Mouse (Mus musculus) ES-CJ7 (cell line): ENCODE data around the gene Cfd.

Experiments used
- DNase-seq: peaks from one replicate; pipeline ENCODE4 v3.0.0; 2011; ENCODE audit warnings: low read depth, low spot score

The Cfd gene

GRCm38 (mm10) chr10:79890670-79891069 is at the start of gene Cfd:
Gene Cfd (plus strand): TSS chr10:79890853.
- no peak for DNase-seq

GRCm38 (mm10) chr10:79842322-79842721 is 48.3 kb upstream of the Cfd start:
- no peak for DNase-seq

DNA sequence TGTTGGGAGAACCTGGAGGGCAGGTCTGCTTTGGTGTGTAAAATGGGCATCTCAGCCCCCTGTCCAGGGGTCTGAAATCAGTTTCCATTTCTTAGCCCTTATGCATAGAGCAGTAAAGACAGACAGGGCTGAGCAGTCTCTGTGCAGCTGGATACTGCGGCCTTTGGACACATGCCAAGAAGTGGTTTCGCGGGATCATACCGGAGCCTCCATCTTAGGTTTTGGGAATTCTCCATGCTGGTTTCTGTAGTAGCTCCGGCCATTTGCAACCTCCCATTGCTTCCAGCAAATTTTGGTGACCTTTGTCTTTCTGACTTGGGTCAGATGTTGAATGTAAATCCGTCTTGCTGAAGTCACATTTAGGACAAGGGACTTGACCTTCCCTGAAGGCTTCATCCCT is 47.2 kb upstream of the Cfd start:
- DNase-seq: no peak

DNA sequence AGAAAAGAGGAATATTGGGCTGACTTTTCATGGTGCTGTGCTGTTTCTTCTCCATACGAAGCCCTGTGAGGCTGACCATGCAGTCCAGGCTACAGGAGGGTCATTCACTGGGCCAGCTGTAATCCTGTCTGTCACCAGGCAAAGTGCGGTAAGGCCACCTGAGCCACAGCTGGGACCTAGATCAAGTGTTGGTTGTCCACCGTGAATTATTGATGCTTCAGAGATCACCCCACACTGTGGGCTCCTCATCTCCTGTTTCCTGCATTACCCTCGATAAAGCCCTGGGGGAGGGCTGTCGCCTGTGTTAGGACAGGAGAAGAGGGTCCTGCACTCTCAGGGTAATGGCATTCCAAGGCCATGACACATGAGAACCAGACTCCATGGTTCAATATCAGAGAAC is 44.1 kb upstream of the Cfd start:
- no peak for DNase-seq

GRCm38 (mm10) chr10:79849941-79850628 is 40.6 kb upstream of the Cfd start:
- DNase-seq: no peak

DNA sequence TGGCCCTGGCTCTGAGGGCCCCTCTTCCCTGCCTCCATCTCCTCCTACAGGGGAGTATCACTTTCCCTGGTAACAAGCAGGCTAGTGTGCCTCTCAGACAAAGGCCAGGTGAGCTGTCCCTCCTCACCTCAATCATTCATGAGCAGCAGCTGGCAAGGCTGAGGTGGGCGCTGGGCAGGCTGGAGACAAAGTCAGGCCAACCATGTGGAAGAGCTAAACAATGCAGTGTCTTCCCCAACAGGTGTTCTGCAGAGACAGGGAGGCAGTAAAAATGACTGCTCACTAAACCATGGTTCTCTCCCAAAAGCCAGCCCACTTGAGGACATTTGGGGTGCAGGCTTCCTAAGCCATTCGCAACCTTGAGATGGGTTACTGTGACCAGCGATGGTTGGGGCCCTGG is 39.0 kb upstream of the Cfd start:
- DNase-seq: no peak

GRCm38 (mm10) chr10:79852107-79852789 is 38.4 kb upstream of the Cfd start:
- DNase-seq: no peak

DNA sequence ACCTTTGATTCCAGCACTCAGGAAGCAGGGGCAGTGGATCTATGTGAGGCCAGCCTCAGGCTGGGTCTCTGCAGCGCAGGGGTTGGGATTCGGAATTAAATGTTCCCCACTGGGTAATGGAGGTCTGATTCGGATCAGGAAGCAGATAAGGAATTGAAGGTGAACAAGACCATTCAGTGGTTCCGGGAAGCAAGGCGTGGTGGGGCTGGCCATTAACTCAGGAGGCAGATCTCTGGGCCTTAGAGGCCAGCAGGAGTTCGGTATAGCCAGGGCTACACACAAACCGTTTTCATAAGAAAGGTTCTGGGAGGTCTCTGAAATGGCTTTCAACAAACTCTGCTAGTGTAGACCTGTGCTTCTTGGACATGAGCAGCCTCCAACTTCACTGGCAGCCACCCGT is 37.8 kb upstream of the Cfd start:
- no peak for DNase-seq

DNA sequence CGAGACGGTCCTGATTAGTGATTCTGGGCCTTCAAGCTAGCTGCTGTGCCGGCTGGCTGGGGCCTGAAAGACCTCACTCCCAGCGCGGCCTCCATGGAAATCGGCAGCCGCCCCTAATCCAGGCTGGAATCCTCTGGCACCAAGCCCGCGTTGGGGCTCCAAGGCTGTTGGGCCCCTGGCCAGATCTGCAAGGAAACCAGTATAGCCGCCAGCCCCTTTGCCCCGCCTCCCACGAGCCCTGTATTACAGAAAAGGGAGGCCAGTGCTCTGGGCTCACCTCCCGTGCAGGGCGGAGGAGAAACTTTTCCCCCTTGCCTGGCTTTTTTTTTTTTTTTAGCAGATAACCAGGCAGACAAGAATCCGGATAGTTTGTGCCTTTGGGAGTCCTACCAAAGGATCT is 37.3 kb upstream of the Cfd start:
- DNase-seq: peak; percentile 73

- DNase-seq: peak; percentile 100
Measured at GRCm38 (mm10) chr10:79853860-79854795, 36.5 kb upstream of the Cfd start, which contains the start of gene Ptbp1. Gene Ptbp1 (plus strand): TSS chr10:79854427.

GRCm38 (mm10) chr10:79854801-79855541 is 35.7 kb upstream of the Cfd start:
- peak; percentile 82 for DNase-seq

GRCm38 (mm10) chr10:79855558-79856184 is 35.0 kb upstream of the Cfd start:
- peak; percentile 62 for DNase-seq

- DNase-seq: no peak
Measured at GRCm38 (mm10) chr10:79856280-79856679, 34.4 kb upstream of the Cfd start.

- DNase-seq: no peak
Measured at GRCm38 (mm10) chr10:79856704-79857451, 33.8 kb upstream of the Cfd start.

DNA sequence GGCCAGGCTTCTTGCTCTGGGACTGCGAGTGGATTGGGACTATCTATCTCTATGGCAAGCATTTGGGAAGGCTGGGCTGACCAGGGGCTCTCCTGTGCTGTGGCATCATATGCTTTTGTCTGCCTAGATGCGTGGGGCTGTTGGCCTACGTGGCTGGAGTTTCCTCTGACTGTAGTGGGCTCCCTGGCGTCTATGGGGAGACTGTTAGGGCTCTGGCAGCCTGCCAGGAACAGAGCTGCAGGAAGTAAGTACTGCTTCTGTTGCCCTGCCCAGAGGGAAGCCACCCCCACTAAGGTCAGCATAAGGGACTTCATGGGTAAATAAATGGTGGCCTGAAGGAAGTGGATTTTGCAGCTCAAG is 33.2 kb upstream of the Cfd start:
- no peak for DNase-seq

- DNase-seq: no peak
Measured at GRCm38 (mm10) chr10:79857894-79858293, 32.8 kb upstream of the Cfd start.

DNA sequence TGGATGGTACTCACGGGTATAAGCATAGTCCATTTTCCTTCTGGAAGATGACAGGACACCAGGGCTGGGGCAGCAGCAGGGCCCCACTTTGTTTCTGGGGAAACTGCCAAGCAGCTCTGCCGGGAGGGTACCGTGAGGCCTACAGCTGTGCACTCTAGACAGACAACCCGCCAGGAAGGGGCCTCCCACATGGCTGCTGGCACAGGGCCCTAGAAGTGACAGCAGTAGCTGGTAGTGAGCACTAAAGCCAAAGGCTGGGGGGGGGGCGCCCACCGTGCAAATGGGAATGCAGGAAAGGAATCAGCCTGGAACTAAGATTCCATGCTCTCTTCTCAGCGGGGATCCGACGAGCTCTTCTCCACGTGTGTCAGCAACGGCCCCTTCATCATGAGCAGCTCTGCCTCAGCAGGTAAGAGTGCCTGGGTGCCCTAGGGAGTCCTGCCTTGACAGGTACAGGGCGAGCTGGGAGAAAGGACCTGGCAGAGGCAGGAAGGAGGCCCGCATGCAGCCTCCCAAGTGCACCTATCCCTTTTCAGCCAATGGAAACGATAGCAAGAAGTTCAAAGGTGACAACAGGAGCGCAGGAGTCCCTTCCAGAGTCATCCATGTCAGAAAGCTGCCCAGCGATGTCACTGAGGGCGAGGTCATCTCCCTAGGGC is 32.1 kb upstream of the Cfd start:
- DNase-seq: no peak

GRCm38 (mm10) chr10:79859116-79859515 is 31.5 kb upstream of the Cfd start:
- no peak for DNase-seq

GRCm38 (mm10) chr10:79860079-79860911 is 30.4 kb upstream of the Cfd start:
- DNase-seq: no peak
